Mouse (Mus musculus) liver, postnatal 0 days (tissue): Measurements from ENCODE around the gene Nfrkb.
A peak's percentile ranks its signal among the peaks of the same experiment; 100 is the strongest.

Source experiments
- CTCF ChIP-seq: sonication (generic); IDR thresholded peaks from 2 replicates; pipeline ENCODE4 v1.5.1; 2016; ENCODE audit warnings: antibody characterized with exemption, low read depth
- EP300 ChIP-seq: IDR thresholded peaks from 2 replicates; pipeline ENCODE4 v1.6.1; 2016; ENCODE audit warnings: antibody characterized with exemption, low read depth, mild to moderate bottlenecking

GRCm38 (mm10) chr9:31400441-31400840, 14.4 kb downstream of the Nfrkb start:
- TF ChIP-seq CTCF (peak; percentile 86), EP300 (no peak)
